Mouse (Mus musculus): Measurements from ENCODE around the gene Tsen2. TPM values are rescaled to one million over a fixed set of nuclear protein-coding genes. Genes with fewer than 3 reads are reported as not detected.

Tsen2 gene
- polyA plus RNA-seq, 1 experiment from 2014 or later = 31.3 TPM

GRCm38 (mm10) chr6:115518352-115518751 is 26.1 kb upstream of the Tsen2 start:
- Histone ChIP-seq H3K9me3 (replicated peaks) (no peaks in the 10 kb centered on the region), H3K4me2 (no peak overlapping the region), H3K4me1 (peaks cover 14% of the 10 kb centered on the region), H3K27me3 (no peaks in the 10 kb centered on the region), H3K4me3 (replicated peaks) (no peak overlapping the region), H3K9ac (no peak overlapping the region), H3K36me3 (no peaks in the 10 kb centered on the region), H3K27ac (no peak overlapping the region; the same call in 1 of the 2 replicates)
- ATAC-seq (replicated peaks; ENCODE audit: low FRiP score) = no peak
- WGBS = 85% methylated on average over 2 of the region's 2 CpGs

DNA sequence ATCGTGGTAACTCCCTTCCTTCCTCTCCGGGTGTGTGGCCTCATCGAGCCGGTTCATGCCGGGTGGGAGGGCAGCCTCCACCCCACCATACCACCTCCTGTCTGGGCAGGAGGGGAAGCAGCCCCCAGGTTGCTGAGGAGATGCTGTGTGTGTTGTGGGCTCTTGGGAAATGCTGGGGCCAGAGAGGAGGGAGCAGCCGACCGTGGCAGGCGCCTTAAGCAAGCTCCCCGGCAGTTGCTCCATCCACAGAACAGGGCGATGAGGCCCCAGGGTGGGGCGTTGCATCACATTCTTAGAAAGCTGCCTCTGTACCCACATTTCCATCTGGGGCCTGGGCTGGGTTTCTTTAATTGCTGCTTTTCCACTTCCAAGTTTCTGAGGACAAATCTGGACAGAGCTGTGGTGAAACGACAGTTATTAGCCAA is 25.2 kb upstream of the Tsen2 start:
- 30% methylated on average over 12 of the region's 12 CpGs for WGBS
- Histone ChIP-seq H3K9me3 (replicated peaks) (no peaks in the 10 kb centered on the region), H3K4me2 (peak overlapping the region; percentile 33), H3K4me3 (replicated peaks) (no peak overlapping the region), H3K9ac (no peak overlapping the region), H3K27me3 (no peaks in the 10 kb centered on the region), H3K36me3 (no peaks in the 10 kb centered on the region), H3K27ac (peak overlapping the region; percentile 49; the same call in 1 of the 2 replicates), H3K4me1 (peaks cover 18% of the 10 kb centered on the region)
- peak; percentile 76 for ATAC-seq (replicated peaks; ENCODE audit: low FRiP score)

DNA sequence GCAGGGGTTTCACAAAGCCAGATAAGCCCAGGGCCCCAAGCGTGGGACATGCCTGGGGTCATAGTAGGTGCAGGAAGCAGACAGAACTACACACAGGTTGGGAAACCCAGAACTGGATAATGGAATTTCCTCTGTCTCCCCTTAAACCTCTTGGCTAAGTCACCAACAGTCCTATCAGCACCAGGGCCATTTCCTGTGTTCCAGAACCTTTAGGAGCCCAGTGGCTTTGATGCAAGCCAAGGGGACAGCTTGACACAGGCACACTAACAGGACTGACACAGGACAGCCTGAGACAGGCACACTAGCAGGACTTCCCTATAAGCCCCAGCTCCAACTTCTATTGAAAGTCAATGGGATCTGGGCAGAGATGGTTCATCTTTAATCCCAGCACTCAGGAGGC is 22.5 kb upstream of the Tsen2 start:
- Histone ChIP-seq H3K9me3 (replicated peaks) (no peaks in the 10 kb centered on the region), H3K4me2 (no peak overlapping the region), H3K36me3 (no peaks in the 10 kb centered on the region), H3K27ac (peak overlapping the region; percentile 37), H3K27me3 (no peaks in the 10 kb centered on the region), H3K4me1 (peaks cover 28% of the 10 kb centered on the region), H3K9ac (no peak overlapping the region), H3K4me3 (replicated peaks) (no peak overlapping the region)
- WGBS = 71% methylated on average over 1 of the region's 1 CpGs
- ATAC-seq (replicated peaks; ENCODE audit: low FRiP score) = no peak

- no peak overlapping the region for H3K4me3 ChIP-seq (replicated peaks)
- no peaks in the 10 kb centered on the region for H3K27me3 ChIP-seq
- no peak overlapping the region for H3K9ac ChIP-seq
- no peaks in the 10 kb centered on the region for H3K36me3 ChIP-seq
- peaks cover 28% of the 10 kb centered on the region for H3K4me1 ChIP-seq
- WGBS = 62% methylated on average over 6 of the region's 6 CpGs
- no peak overlapping the region for H3K4me2 ChIP-seq
- no peaks in the 10 kb centered on the region for H3K9me3 ChIP-seq (replicated peaks)
- H3K27ac ChIP-seq = peak overlapping the region; percentile 37
- ATAC-seq (replicated peaks; ENCODE audit: low FRiP score) = no peak; the same call in 1 of the 2 replicates
These were observed 21.7 kb upstream of the Tsen2 start for GRCm38 (mm10) chr6:115522691-115523146.

DNA sequence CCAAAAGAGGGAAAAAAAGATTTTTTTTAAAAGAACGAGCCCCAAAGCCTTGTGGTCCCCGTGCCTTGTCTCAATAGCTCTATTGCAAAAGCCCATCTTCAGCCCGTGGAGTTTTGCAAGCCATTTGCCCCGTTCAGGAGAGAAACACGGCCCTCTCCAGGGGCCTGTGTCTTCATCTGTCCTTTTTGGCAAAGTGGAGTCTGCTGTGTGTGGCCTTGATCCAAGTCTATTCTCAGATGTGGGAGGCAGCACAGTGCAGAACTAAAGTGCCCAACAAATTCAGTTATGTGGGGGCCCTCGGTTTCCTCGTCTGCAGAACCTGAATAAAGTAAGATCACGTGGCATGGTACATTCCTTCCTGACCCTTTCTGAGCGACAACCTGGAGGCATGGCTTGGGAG is 21.3 kb upstream of the Tsen2 start:
- H3K27ac ChIP-seq = peak overlapping the region; percentile 32; the same call in 1 of the 2 replicates
- H3K9me3 ChIP-seq (replicated peaks) = no peaks in the 10 kb centered on the region
- peaks cover 28% of the 10 kb centered on the region for H3K4me1 ChIP-seq
- no peak overlapping the region for H3K4me3 ChIP-seq (replicated peaks)
- no peak overlapping the region for H3K4me2 ChIP-seq
- WGBS = 68% methylated on average over 9 of the region's 9 CpGs
- no peak overlapping the region for H3K9ac ChIP-seq
- no peaks in the 10 kb centered on the region for H3K27me3 ChIP-seq
- ATAC-seq (replicated peaks; ENCODE audit: low FRiP score) = no peak
- no peaks in the 10 kb centered on the region for H3K36me3 ChIP-seq

GRCm38 (mm10) chr6:115524449-115524990 is 19.9 kb upstream of the Tsen2 start:
- Histone ChIP-seq H3K36me3 (no peaks in the 10 kb centered on the region), H3K9ac (no peak overlapping the region), H3K4me1 (peaks cover 18% of the 10 kb centered on the region), H3K4me2 (no peak overlapping the region), H3K4me3 (replicated peaks) (no peak overlapping the region), H3K27ac (0 out of 2 replicates have a peak overlapping the region, but pooled peaks have one; percentile 20), H3K9me3 (replicated peaks) (no peaks in the 10 kb centered on the region), H3K27me3 (no peaks in the 10 kb centered on the region)
- 61% methylated on average over 9 of the region's 9 CpGs for WGBS
- peak; percentile 52; the same call in 1 of the 2 replicates for ATAC-seq (replicated peaks; ENCODE audit: low FRiP score)

- Histone ChIP-seq H3K27ac (no peak overlapping the region), H3K9ac (no peak overlapping the region), H3K4me2 (no peak overlapping the region), H3K9me3 (replicated peaks) (no peaks in the 10 kb centered on the region), H3K36me3 (no peaks in the 10 kb centered on the region), H3K4me3 (replicated peaks) (no peak overlapping the region), H3K27me3 (no peaks in the 10 kb centered on the region), H3K4me1 (peaks cover 14% of the 10 kb centered on the region)
- 80% methylated on average over 3 of the region's 3 CpGs for WGBS
- no peak for ATAC-seq (replicated peaks; ENCODE audit: low FRiP score)
These were observed 17.0 kb upstream of the Tsen2 start for GRCm38 (mm10) chr6:115527418-115527817.

DNA sequence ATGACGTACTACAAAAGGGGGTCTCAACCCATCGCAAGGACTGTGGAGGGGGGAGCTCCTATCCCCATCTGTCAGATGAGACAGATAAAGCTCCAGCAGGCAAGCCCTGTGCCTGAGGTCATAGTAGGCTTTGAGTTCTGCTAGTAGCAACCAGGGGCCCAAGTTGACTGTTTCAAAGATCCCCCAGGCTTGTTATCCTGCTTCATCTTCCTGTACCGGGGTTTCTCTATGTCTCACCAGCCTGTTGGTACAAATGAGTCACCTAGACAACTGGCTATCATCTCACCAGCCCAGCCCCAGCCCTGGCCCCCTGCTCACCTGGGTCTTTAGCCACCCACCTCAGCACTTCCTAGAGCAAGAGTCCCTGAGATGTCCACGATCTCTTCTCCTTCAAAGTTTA is 16.1 kb upstream of the Tsen2 start:
- WGBS = 88% methylated on average over 4 of the region's 4 CpGs
- H3K36me3 ChIP-seq = no peaks in the 10 kb centered on the region
- H3K27ac ChIP-seq = no peak overlapping the region
- no peak overlapping the region for H3K9ac ChIP-seq
- H3K4me3 ChIP-seq (replicated peaks) = no peak overlapping the region
- H3K27me3 ChIP-seq = no peaks in the 10 kb centered on the region
- peaks cover 14% of the 10 kb centered on the region for H3K4me1 ChIP-seq
- H3K9me3 ChIP-seq (replicated peaks) = no peaks in the 10 kb centered on the region
- H3K4me2 ChIP-seq = no peak overlapping the region
- no peak for ATAC-seq (replicated peaks; ENCODE audit: low FRiP score)

GRCm38 (mm10) chr6:115534617-115535016 is 9.8 kb upstream of the Tsen2 start:
- no peaks in the 10 kb centered on the region for H3K9me3 ChIP-seq (replicated peaks)
- no peaks in the 10 kb centered on the region for H3K27me3 ChIP-seq
- peaks cover 12% of the 10 kb centered on the region; the same call in 1 of the 2 replicates for H3K4me1 ChIP-seq
- H3K4me3 ChIP-seq (replicated peaks) = no peak overlapping the region
- no peak for ATAC-seq (replicated peaks; ENCODE audit: low FRiP score)
- H3K4me2 ChIP-seq = no peak overlapping the region
- no peak overlapping the region for H3K9ac ChIP-seq
- H3K36me3 ChIP-seq = no peaks in the 10 kb centered on the region
- WGBS = 60% methylated on average over 7 of the region's 7 CpGs
- H3K27ac ChIP-seq = no peak overlapping the region

- Histone ChIP-seq H3K27me3 (no peaks in the 10 kb centered on the region), H3K27ac (no peak overlapping the region), H3K9ac (no peak overlapping the region), H3K4me1 (peaks cover 12% of the 10 kb centered on the region; the same call in 1 of the 2 replicates), H3K4me3 (replicated peaks) (no peak overlapping the region), H3K4me2 (no peak overlapping the region), H3K9me3 (replicated peaks) (no peaks in the 10 kb centered on the region), H3K36me3 (no peaks in the 10 kb centered on the region)
- ATAC-seq (replicated peaks; ENCODE audit: low FRiP score) = no peak
- WGBS = 88% methylated on average over 4 of the region's 4 CpGs
These were observed 8.3 kb upstream of the Tsen2 start for GRCm38 (mm10) chr6:115536169-115536568.

- peak overlapping the region; percentile 29 for H3K4me3 ChIP-seq (replicated peaks)
- peak; percentile 91 for ATAC-seq (replicated peaks; ENCODE audit: low FRiP score)
- no peaks in the 10 kb centered on the region for H3K9me3 ChIP-seq (replicated peaks)
- H3K27ac ChIP-seq = no peak overlapping the region
- H3K36me3 ChIP-seq = no peaks in the 10 kb centered on the region
- H3K4me1 ChIP-seq = peaks cover 24% of the 10 kb centered on the region
- peak overlapping the region; percentile 35; the same call in 1 of the 2 replicates for H3K9ac ChIP-seq
- 23% methylated on average over 26 of the region's 26 CpGs for WGBS
- H3K27me3 ChIP-seq = no peaks in the 10 kb centered on the region
- H3K4me2 ChIP-seq = peak overlapping the region; percentile 61
These were observed 5.6 kb upstream of the Tsen2 start for GRCm38 (mm10) chr6:115538645-115539429.

DNA sequence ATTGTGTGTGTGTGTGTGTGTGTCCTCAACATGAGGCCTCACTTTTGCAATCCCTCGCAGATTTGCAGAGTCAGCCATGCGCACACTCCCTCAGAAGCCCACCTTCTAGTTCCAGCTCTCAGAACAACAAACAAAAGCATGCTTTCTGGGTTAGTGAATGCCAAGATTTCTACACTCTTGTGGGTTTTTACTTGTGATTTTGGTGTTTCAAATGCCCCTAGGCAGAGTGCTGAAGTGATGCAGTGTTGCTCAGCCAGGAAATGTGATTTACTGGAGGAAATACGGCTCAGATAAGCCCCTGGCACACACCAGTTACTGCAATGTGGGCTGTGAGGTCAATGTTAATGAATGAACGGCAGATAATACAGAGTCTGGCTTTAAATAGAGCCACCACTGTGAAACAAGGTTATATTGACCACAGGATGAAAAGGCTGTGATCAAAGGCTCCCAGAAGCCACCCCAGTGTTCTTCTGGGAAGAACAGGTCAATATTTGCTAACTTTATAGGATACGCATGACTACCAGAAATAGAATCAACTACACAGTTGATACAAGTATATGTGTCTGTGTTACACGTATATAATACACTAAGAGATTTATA is 2.7 kb upstream of the Tsen2 start:
- no peak overlapping the region for H3K9ac ChIP-seq
- no peaks in the 10 kb centered on the region for H3K27me3 ChIP-seq
- WGBS = 46% methylated on average over 6 of the region's 6 CpGs
- H3K4me3 ChIP-seq (replicated peaks) = no peak overlapping the region
- peak overlapping the region; percentile 80 for H3K27ac ChIP-seq
- ATAC-seq (replicated peaks; ENCODE audit: low FRiP score) = no peak
- H3K36me3 ChIP-seq = no peaks in the 10 kb centered on the region
- H3K9me3 ChIP-seq (replicated peaks) = no peaks in the 10 kb centered on the region
- no peak overlapping the region for H3K4me2 ChIP-seq
- peaks cover 28% of the 10 kb centered on the region for H3K4me1 ChIP-seq
